Mouse (Mus musculus) limb, embryonic 14.5 days (tissue): ENCODE data around the gene Abhd4. TPM values are rescaled to one million over a fixed set of nuclear protein-coding genes. Genes with fewer than 3 reads are reported as not detected.

Experiments used
- ATAC-seq: fragments of 200-750 bp; cut with Nextera tagmentation; 2 replicates; pipeline ENCODE4 v1.8.0; 2017; ENCODE audit warnings: low read depth, moderate number of reproducible peaks, moderate TSS enrichment; ENCODE audit not compliant: low FRiP score
- DNase-seq: peaks from one replicate; pipeline ENCODE4 v3.0.0-alpha.2; 2015; ENCODE audit warnings: low spot score
- H3K27ac ChIP-seq: fragments of 300-500 bp; sonication (generic); replicated peaks from 2 replicates; pipeline ENCODE4 v1.5.1; 2014; ENCODE audit warnings: low read depth, mild to moderate bottlenecking, low read length, moderate library complexity, mixed read lengths
- H3K27me3 ChIP-seq: fragments of 300-500 bp; sonication (generic); 2 replicates; pipeline ENCODE4 v1.6.1; 2014; ENCODE audit warnings: low read length, mixed read lengths; ENCODE audit not compliant: control insufficient read depth, insufficient read depth
- H3K36me3 ChIP-seq: fragments of 300-500 bp; sonication (generic); 2 replicates; pipeline ENCODE4 v1.6.1; 2014; ENCODE audit warnings: mild to moderate bottlenecking, low read length, moderate library complexity, mixed read lengths; ENCODE audit not compliant: control insufficient read depth, insufficient read depth
- H3K4me1 ChIP-seq: fragments of 300-500 bp; sonication (generic); 2 replicates; pipeline ENCODE4 v1.6.1; 2014; ENCODE audit warnings: antibody characterized with exemption, low read length, mixed read lengths; ENCODE audit not compliant: control insufficient read depth, insufficient read depth
- H3K4me2 ChIP-seq: fragments of 300-500 bp; sonication (generic); replicated peaks from 2 replicates; pipeline ENCODE4 v1.6.1; 2014; ENCODE audit warnings: low read depth, mild to moderate bottlenecking, low read length, moderate library complexity; ENCODE audit not compliant: severe bottlenecking
- H3K4me3 ChIP-seq: fragments of 300-500 bp; sonication (generic); replicated peaks from 2 replicates; pipeline ENCODE4 v1.5.1; 2014; ENCODE audit warnings: low read length
- H3K9ac ChIP-seq: fragments of 300-500 bp; sonication (generic); 2 replicates; pipeline ENCODE4 v1.6.1; 2014; ENCODE audit warnings: mild to moderate bottlenecking, low read depth, low read length, moderate library complexity; ENCODE audit not compliant: severe bottlenecking
- H3K9me3 ChIP-seq: fragments of 300-500 bp; sonication (generic); 2 replicates; pipeline ENCODE4 v1.6.1; 2016; ENCODE audit warnings: low read length; ENCODE audit not compliant: control insufficient read depth
- POLR2A ChIP-seq: fragments of 200-500 bp; IDR thresholded peaks from 2 replicates; pipeline ENCODE4 v1.8.0; 2012; ENCODE audit warnings: inconsistent platforms, mild to moderate bottlenecking, moderate library complexity, borderline replicate concordance; ENCODE audit not compliant: insufficient read depth, insufficient read length; ENCODE audit errors: extremely low read depth
- WGBS: fragments of 180-500 bp; shearing (Covaris S2); extraction: QIAGEN DNeasy Blood & Tissue Kit; methylation state at CpG from one replicate; pipeline ENCODE4 v1.1.7; 2014; 5-methylcytosine and 5-hydroxymethylcytosine counted together
- polyA plus RNA-seq, 2 experiments: library from polyadenylated mRNA; depleted of rRNA in 1 of 2; stranded (reverse) in 1 of 2; unstranded in 1 of 2; fragments of >200 nt; fragmentation: Nextera tagmentation in 1 of 2; extraction: Ambion mirVana in 1 of 2; gene quantifications; 2 replicates each; pipeline versions ENCODE4 v1.2.1 to v1.2.3; 2012 to 2014

Gene Abhd4
- polyA plus RNA-seq, 2 experiments = 27.7 to 58.4 TPM

DNA sequence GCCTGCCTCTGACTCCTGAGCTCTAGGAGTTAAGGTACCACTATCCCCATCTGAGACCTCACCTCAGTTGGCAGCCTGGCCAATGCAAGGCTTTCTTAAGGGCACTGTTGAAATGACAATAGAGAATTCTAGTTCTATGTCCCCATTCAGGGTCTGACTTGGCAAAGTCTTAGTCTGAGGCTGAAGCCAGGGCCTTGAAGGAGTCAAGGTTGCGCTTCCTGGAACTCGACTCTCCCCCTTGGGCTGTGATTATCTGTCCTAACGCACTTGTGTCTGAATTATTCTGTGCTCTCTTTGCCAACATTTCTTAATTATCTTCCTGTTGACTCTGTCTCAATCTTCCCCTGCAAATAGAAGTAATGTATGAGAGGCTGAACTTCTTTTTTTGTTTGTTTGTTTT, 46.7 kb downstream of the Abhd4 start:
- H3K27ac ChIP-seq = no peak overlapping the region
- no peaks in the 10 kb centered on the region for H3K9me3 ChIP-seq
- no peaks in the 10 kb centered on the region for H3K27me3 ChIP-seq
- no peak for TF ChIP-seq POLR2A
- no peaks in the 10 kb centered on the region for H3K4me1 ChIP-seq
- no peak overlapping the region for H3K4me3 ChIP-seq
- no peak overlapping the region for H3K4me2 ChIP-seq
- DNase-seq (no peak), ATAC-seq (no peak)
- H3K36me3 ChIP-seq = no peaks in the 10 kb centered on the region
- WGBS = 87% methylated on average over 3 of the region's 3 CpGs
- no peak overlapping the region for H3K9ac ChIP-seq

DNA sequence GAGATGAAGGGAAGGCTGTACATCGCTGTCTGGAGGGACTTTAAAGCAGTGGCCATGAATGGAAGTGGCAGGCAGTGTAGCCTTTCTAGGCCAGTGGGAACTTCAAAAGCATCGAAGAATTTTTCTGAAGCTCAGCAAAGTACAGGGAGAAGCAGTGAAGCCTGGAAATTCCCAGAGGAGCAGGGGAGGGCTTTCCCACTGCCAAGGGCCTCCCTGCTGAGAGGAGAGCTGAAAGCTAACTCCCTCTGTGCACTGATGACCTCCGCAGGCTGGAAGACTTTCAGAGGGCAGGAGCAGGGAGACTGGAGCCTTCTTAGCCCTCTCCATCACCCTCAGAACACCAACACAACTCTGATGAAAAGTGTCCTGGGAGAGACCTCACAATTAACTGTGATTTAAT, 57.8 kb downstream of the Abhd4 start:
- Histone ChIP-seq H3K4me2 (no peak overlapping the region), H3K4me1 (no peaks in the 10 kb centered on the region), H3K9me3 (no peaks in the 10 kb centered on the region), H3K36me3 (no peaks in the 10 kb centered on the region), H3K27me3 (no peaks in the 10 kb centered on the region), H3K4me3 (no peak overlapping the region), H3K9ac (no peak overlapping the region), H3K27ac (no peak overlapping the region)
- no peak for DNase-seq
- WGBS = 42% methylated on average over 3 of the region's 3 CpGs
- ATAC-seq = no peak
- TF ChIP-seq POLR2A = no peak

Other genes with a start within 250 kb of the Abhd4 start
- gene Dad1, start 84 bp upstream of the Abhd4 start, polyA plus RNA-seq (2012; rRNA removed) = 248 and 505 TPM in 2 replicates
- gene Dad1, start 84 bp upstream of the Abhd4 start, polyA plus RNA-seq (2014; fragmentation: Nextera tagmentation; extraction: Ambion mirVana) = 404 and 419 TPM in 2 replicates
- not detected in 2 replicates for gene Olfr49, start 30.8 kb downstream of the Abhd4 start, polyA plus RNA-seq (2012; rRNA removed)
- not detected in 2 replicates for gene Olfr49, start 30.8 kb downstream of the Abhd4 start, polyA plus RNA-seq (2014; fragmentation: Nextera tagmentation; extraction: Ambion mirVana)
- 82.1 and 106 TPM in 2 replicates for gene Oxa1l, start 106.6 kb downstream of the Abhd4 start, polyA plus RNA-seq (2012; rRNA removed)
- gene Oxa1l, start 106.6 kb downstream of the Abhd4 start, polyA plus RNA-seq (2014; fragmentation: Nextera tagmentation; extraction: Ambion mirVana) = 49.4 and 52.7 TPM in 2 replicates
- 7.4 and 11.1 TPM in 2 replicates for gene Slc7a7, start 163.6 kb downstream of the Abhd4 start, polyA plus RNA-seq (2012; rRNA removed)
- 4.5 and 5.6 TPM in 2 replicates for gene Slc7a7, start 163.6 kb downstream of the Abhd4 start, polyA plus RNA-seq (2014; fragmentation: Nextera tagmentation; extraction: Ambion mirVana)
- 167 and 216 TPM in 2 replicates for gene Mrpl52, start 172.7 kb downstream of the Abhd4 start, polyA plus RNA-seq (2012; rRNA removed)
- 228 and 265 TPM in 2 replicates for gene Mrpl52, start 172.7 kb downstream of the Abhd4 start, polyA plus RNA-seq (2014; fragmentation: Nextera tagmentation; extraction: Ambion mirVana)
- gene Mmp14, start 177.4 kb downstream of the Abhd4 start, polyA plus RNA-seq (2012; rRNA removed) = 385 and 418 TPM in 2 replicates
- gene Mmp14, start 177.4 kb downstream of the Abhd4 start, polyA plus RNA-seq (2014; fragmentation: Nextera tagmentation; extraction: Ambion mirVana) = 251 and 273 TPM in 2 replicates
- 45.7 and 55.7 TPM in 2 replicates for gene Lrp10, start 209.9 kb downstream of the Abhd4 start, polyA plus RNA-seq (2012; rRNA removed)
- 40.7 and 40.9 TPM in 2 replicates for gene Lrp10, start 209.9 kb downstream of the Abhd4 start, polyA plus RNA-seq (2014; fragmentation: Nextera tagmentation; extraction: Ambion mirVana)
- 1.7 TPM in 2 replicates for gene Rem2, start 221.9 kb downstream of the Abhd4 start, polyA plus RNA-seq (2012; rRNA removed)
- 1.4 and 2.1 TPM in 2 replicates for gene Rem2, start 221.9 kb downstream of the Abhd4 start, polyA plus RNA-seq (2014; fragmentation: Nextera tagmentation; extraction: Ambion mirVana)